Comparison of ENCODE assay signal across 14 mouse cellular contexts in genomic region chr5:64193353-64193752, GRCm38 (mm10). TPM values are rescaled to one million over a fixed set of nuclear protein-coding genes. Genes with fewer than 3 reads are reported as not detected.
DNase-seq lines count a peak whose midpoint lies in the region; ATAC-seq and TF ChIP-seq lines count a peak whose summit lies in the region.
"Had no signal": no experiment of that assay in that cellular context is flagged by ENCODE, and none has a peak within 500 bp of the region (broad histone marks: within the 10 kb centered on the region; RNA-seq: fewer than 3 reads in every experiment).

No protein-coding gene starts in this region.

- no peak overlapping the region for H3K27ac ChIP-seq in limb, embryonic 12.5 days
- no peak overlapping the region for H3K27ac ChIP-seq in limb, embryonic 10.5 days
- H3K27ac ChIP-seq in heart, embryonic 13.5 days (replicated peaks): no peak overlapping the region
- H3K27ac ChIP-seq in midbrain, postnatal 0 days (ENCODE audit: low read depth, low read length): no peak overlapping the region
- no peak overlapping the region for H3K27ac ChIP-seq in liver, postnatal 0 days (ENCODE audit: low read depth)
- H3K27ac ChIP-seq: hindbrain, embryonic 15.5 days; liver, embryonic 13.5 days had no signal

- DNase-seq in adrenal gland, postnatal 10 days: peak; percentile 40
- no peak for DNase-seq in adrenal gland, adult 8-10 months
- no peak for DNase-seq in limb, embryonic 10.5 days (ENCODE audit: low spot score)
- peak; percentile 84 for DNase-seq in skeletal muscle tissue, adult 2 months (ENCODE audit: low read depth, low spot score)
- no peak for DNase-seq in midbrain, postnatal 0 days (ENCODE audit: low spot score)
- no peak for DNase-seq in liver, postnatal 0 days
- DNase-seq: layer of hippocampus, postnatal 36 days; liver, embryonic 13.5 days; thymus, postnatal 14 days had no signal

- TF ChIP-seq EP300 in liver, postnatal 0 days (IDR thresholded peaks at IDR 0.05; ENCODE audit: low read depth): no peak

- 41% methylated on average over 11 of the region's 11 CpGs for WGBS in limb, embryonic 12.5 days
- 63% methylated on average over 11 of the region's 11 CpGs for WGBS in limb, embryonic 10.5 days
- 57% methylated on average over 11 of the region's 11 CpGs for WGBS in heart, embryonic 13.5 days
- whole genome bisulfite sequencing in midbrain, postnatal 0 days: 65% methylated on average over 11 of the region's 11 CpGs
- WGBS in liver, postnatal 0 days (ENCODE audit: insufficient replicate concordance): 69% methylated on average over 11 of the region's 11 CpGs

- H3K27me3 ChIP-seq in limb, embryonic 12.5 days: no peaks in the 10 kb centered on the region
- no peaks in the 10 kb centered on the region for H3K27me3 ChIP-seq in limb, embryonic 10.5 days (ENCODE audit: low read depth, poor library complexity, severe bottlenecking)
- H3K27me3 ChIP-seq in heart, embryonic 13.5 days (replicated peaks): no peaks in the 10 kb centered on the region
- no peaks in the 10 kb centered on the region for H3K27me3 ChIP-seq in midbrain, postnatal 0 days (ENCODE audit: insufficient read depth, low read length)
- no peaks in the 10 kb centered on the region for H3K27me3 ChIP-seq in liver, postnatal 0 days (ENCODE audit: insufficient read depth, low read length)
- H3K27me3 ChIP-seq: hindbrain, embryonic 15.5 days; liver, embryonic 13.5 days had no signal

- H3K36me3 ChIP-seq in limb, embryonic 12.5 days: no peaks in the 10 kb centered on the region
- no peaks in the 10 kb centered on the region for H3K36me3 ChIP-seq in limb, embryonic 10.5 days
- peaks cover 12% of the 10 kb centered on the region for H3K36me3 ChIP-seq in heart, embryonic 13.5 days
- H3K36me3 ChIP-seq in midbrain, postnatal 0 days (ENCODE audit: insufficient read depth, low read length): no peaks in the 10 kb centered on the region
- no peaks in the 10 kb centered on the region for H3K36me3 ChIP-seq in liver, postnatal 0 days (replicated peaks; ENCODE audit: insufficient read depth, low read length)
- H3K36me3 ChIP-seq: hindbrain, embryonic 15.5 days had no signal

- no peak overlapping the region for H3K9ac ChIP-seq in limb, embryonic 12.5 days (replicated peaks)
- H3K9ac ChIP-seq in heart, embryonic 13.5 days: no peak overlapping the region
- H3K9ac ChIP-seq in midbrain, postnatal 0 days (replicated peaks; ENCODE audit: low read length, poor library complexity, severe bottlenecking): no peak overlapping the region
- H3K9ac ChIP-seq in liver, postnatal 0 days (replicated peaks): no peak overlapping the region
- H3K9ac ChIP-seq: hindbrain, embryonic 15.5 days; liver, embryonic 13.5 days had no signal

- TF ChIP-seq CTCF in midbrain, postnatal 0 days (IDR thresholded peaks at IDR 0.05): no peak
- no peak for TF ChIP-seq CTCF in liver, postnatal 0 days (IDR thresholded peaks at IDR 0.05; ENCODE audit: low read depth)

- H3K4me3 ChIP-seq in limb, embryonic 12.5 days (replicated peaks): no peak overlapping the region
- no peak overlapping the region for H3K4me3 ChIP-seq in limb, embryonic 10.5 days
- H3K4me3 ChIP-seq in heart, embryonic 13.5 days: no peak overlapping the region
- H3K4me3 ChIP-seq in midbrain, postnatal 0 days (ENCODE audit: low read depth, low read length): no peak overlapping the region
- no peak overlapping the region for H3K4me3 ChIP-seq in liver, postnatal 0 days (ENCODE audit: low read depth, low read length)
- H3K4me3 ChIP-seq: hindbrain, embryonic 15.5 days; liver, embryonic 13.5 days had no signal

- H3K4me1 ChIP-seq in limb, embryonic 12.5 days (replicated peaks): no peaks in the 10 kb centered on the region
- H3K4me1 ChIP-seq in limb, embryonic 10.5 days: no peaks in the 10 kb centered on the region
- H3K4me1 ChIP-seq in heart, embryonic 13.5 days: peaks cover 15% of the 10 kb centered on the region
- H3K4me1 ChIP-seq in midbrain, postnatal 0 days (ENCODE audit: insufficient read depth, low read length): no peaks in the 10 kb centered on the region
- H3K4me1 ChIP-seq in liver, postnatal 0 days (ENCODE audit: insufficient read depth): peaks cover 3% of the 10 kb centered on the region; the same call in 1 of the 2 replicates
- H3K4me1 ChIP-seq: hindbrain, embryonic 15.5 days; liver, embryonic 13.5 days had no signal

- ATAC-seq in limb, embryonic 12.5 days (ENCODE audit: insufficient number of reproducible peaks, insufficient read depth, low FRiP score, low TSS enrichment, low read depth): no peak
- ATAC-seq in heart, embryonic 13.5 days (ENCODE audit: extremely low read depth, insufficient number of reproducible peaks, low FRiP score, low TSS enrichment): no peak
- ATAC-seq in midbrain, postnatal 0 days (ENCODE audit: low FRiP score): no peak
- ATAC-seq in liver, postnatal 0 days: no peak
- ATAC-seq: activated CD4-positive, CD25-positive, alpha-beta regulatory T cell, adult 4 months; midbrain, embryonic 16.5 days had no signal

- peaks cover 14% of the 10 kb centered on the region; the same call in 1 of the 2 replicates for H3K9me3 ChIP-seq in limb, embryonic 12.5 days
- no peaks in the 10 kb centered on the region for H3K9me3 ChIP-seq in limb, embryonic 10.5 days (replicated peaks)
- H3K9me3 ChIP-seq in heart, embryonic 13.5 days: peaks cover 8% of the 10 kb centered on the region; the same call in 1 of the 2 replicates
- H3K9me3 ChIP-seq in midbrain, postnatal 0 days (ENCODE audit: low read length): no peaks in the 10 kb centered on the region
- peaks cover 2% of the 10 kb centered on the region; the same call in 1 of the 2 replicates for H3K9me3 ChIP-seq in liver, postnatal 0 days (ENCODE audit: low read length)
- H3K9me3 ChIP-seq: hindbrain, embryonic 15.5 days had no signal

- H3K4me2 ChIP-seq in limb, embryonic 12.5 days: 0 out of 2 replicates have a peak overlapping the region, but pooled peaks have one; percentile 4
- H3K4me2 ChIP-seq in heart, embryonic 13.5 days: peak overlapping the region; percentile 32
- no peak overlapping the region for H3K4me2 ChIP-seq in midbrain, postnatal 0 days (ENCODE audit: low read depth, low read length, poor library complexity, severe bottlenecking)
- H3K4me2 ChIP-seq in liver, postnatal 0 days (ENCODE audit: low read depth, low read length): no peak overlapping the region
- H3K4me2 ChIP-seq: hindbrain, embryonic 15.5 days; liver, embryonic 13.5 days had no signal

RNA-seq across cellular contexts. Expression of gene Tbc1d1, which starts 37.2 kb away (rescaled TPM):
- 10 to 100 TPM; 15.8 to 16.7 TPM for total RNA-seq in adrenal gland, postnatal 10 days (2021)
- 10 to 100 TPM; 10.2 to 17.7 (median 14.7) TPM for total RNA-seq in adrenal gland, adult 8-10 months (2022)
- polyA plus RNA-seq in limb, embryonic 12.5 days (2016; fragmentation: Nextera tagmentation; extraction: Ambion mirVana): 32.8 and 35.9 TPM in 2 replicates
- 31.8 and 35.0 TPM in 2 replicates for polyA plus RNA-seq in limb, embryonic 10.5 days (2016; fragmentation: Nextera tagmentation; extraction: Ambion mirVana)
- polyA plus RNA-seq in heart, embryonic 13.5 days (2015; fragmentation: Nextera tagmentation; extraction: Ambion mirVana): 24.5 and 25.4 TPM in 2 replicates
- total RNA-seq in midbrain, postnatal 0 days (2014; rRNA removed): 11.3 and 11.8 TPM in 2 replicates
- 5.1 and 5.6 TPM in 2 replicates for polyA plus RNA-seq in midbrain, postnatal 0 days (2015; fragmentation: Nextera tagmentation; extraction: Ambion mirVana)
- polyA plus RNA-seq in liver, postnatal 0 days (2015; fragmentation: Nextera tagmentation; extraction: Ambion mirVana): 3.6 and 5.0 TPM in 2 replicates

Comparison
In these comparisons a context has a peak if more than half of its experiments do, and no peak if none do; other contexts are left out.
1. DNase-seq: peak in adrenal gland, postnatal 10 days (single experiment) and skeletal muscle tissue, adult 2 months (single experiment); none in adrenal gland, adult 8-10 months (single experiment), limb, embryonic 10.5 days (single experiment), midbrain, postnatal 0 days (single experiment) and liver, postnatal 0 days (single experiment).
2. H3K4me2 ChIP-seq: peak in limb, embryonic 12.5 days (single experiment) and heart, embryonic 13.5 days (single experiment); none in midbrain, postnatal 0 days (single experiment) and liver, postnatal 0 days (single experiment).